Mouse (Mus musculus) C2C12 (cell line): Measurements from ENCODE around the gene 4930404H24Rik. TPM values are rescaled to one million over a fixed set of nuclear protein-coding genes. Genes with fewer than 3 reads are reported as not detected.

Experiments used
- H3K27me3 ChIP-seq: one replicate; pipeline ENCODE4 v1.6.1; 2011; ENCODE audit not compliant: control insufficient read depth, insufficient read depth, insufficient read length
- H3K36me3 ChIP-seq: one replicate; pipeline ENCODE4 v1.6.1; 2011; ENCODE audit not compliant: control insufficient read depth, insufficient read depth
- H3K4me3 ChIP-seq: one replicate; pipeline ENCODE4 v1.5.1; 2011; ENCODE audit warnings: mild to moderate bottlenecking, control low read depth; ENCODE audit not compliant: poor library complexity, insufficient read depth, severe bottlenecking
- H3K79me2 ChIP-seq: one replicate; pipeline ENCODE4 v1.6.1; 2011; ENCODE audit not compliant: control insufficient read depth, insufficient read depth
- H3K79me3 ChIP-seq: one replicate; pipeline ENCODE4 v1.6.1; 2011; ENCODE audit warnings: low read depth, control low read depth
- H3ac ChIP-seq: one replicate; pipeline ENCODE3; 2011; ENCODE audit warnings: low read depth; ENCODE audit not compliant: control insufficient read depth, insufficient read length
- CEBPB ChIP-seq: IDR thresholded peaks from one replicate; pipeline ENCODE4 v1.6.1; 2011; ENCODE audit warnings: low read depth, mild to moderate bottlenecking, control low read depth, moderate library complexity
- CTCF ChIP-seq: IDR thresholded peaks from one replicate; pipeline ENCODE4 v1.5.1; 2011; ENCODE audit not compliant: control insufficient read depth, insufficient read depth, insufficient read length
- FOSL1 ChIP-seq: IDR thresholded peaks from one replicate; pipeline ENCODE4 v1.8.0; 2011; ENCODE audit warnings: mild to moderate bottlenecking, low read length; ENCODE audit not compliant: poor library complexity, insufficient read depth, severe bottlenecking
- MAX ChIP-seq: IDR thresholded peaks from one replicate; pipeline ENCODE4 v1.6.1; 2011; ENCODE audit warnings: mild to moderate bottlenecking, control low read depth
- MYOD1 ChIP-seq: IDR thresholded peaks from one replicate; pipeline ENCODE4 v1.6.1; 2011; ENCODE audit warnings: low read depth; ENCODE audit not compliant: control insufficient read depth, insufficient read length
- MYOG ChIP-seq: IDR thresholded peaks from one replicate; pipeline ENCODE4 v1.6.1; 2011; ENCODE audit not compliant: control insufficient read depth, insufficient read length; ENCODE audit errors: extremely low read depth
- USF1 ChIP-seq: IDR thresholded peaks from one replicate; pipeline ENCODE4 v1.6.1; 2011; ENCODE audit warnings: low read depth, mild to moderate bottlenecking, control low read depth, moderate library complexity
- long read RNA-seq, 2 experiments: library from polyadenylated mRNA; unstranded; transcript quantifications; one replicate each; pipeline ENCODE4 v2.0.0; 2019 to 2020
- polyA plus RNA-seq: library from polyadenylated mRNA; unstranded; fragments of >200 nt; fragmentation: generic; extraction: Trizol; gene quantifications from one replicate; pipeline ENCODE4 v1.2.1, GENCODE M21; 2012; ENCODE audit warnings: missing spikeins

Gene 4930404H24Rik
- not detected for polyA plus RNA-seq
- long read RNA-seq, experiment 1: 0 reads
- long read RNA-seq, experiment 2: 0 reads

DNA sequence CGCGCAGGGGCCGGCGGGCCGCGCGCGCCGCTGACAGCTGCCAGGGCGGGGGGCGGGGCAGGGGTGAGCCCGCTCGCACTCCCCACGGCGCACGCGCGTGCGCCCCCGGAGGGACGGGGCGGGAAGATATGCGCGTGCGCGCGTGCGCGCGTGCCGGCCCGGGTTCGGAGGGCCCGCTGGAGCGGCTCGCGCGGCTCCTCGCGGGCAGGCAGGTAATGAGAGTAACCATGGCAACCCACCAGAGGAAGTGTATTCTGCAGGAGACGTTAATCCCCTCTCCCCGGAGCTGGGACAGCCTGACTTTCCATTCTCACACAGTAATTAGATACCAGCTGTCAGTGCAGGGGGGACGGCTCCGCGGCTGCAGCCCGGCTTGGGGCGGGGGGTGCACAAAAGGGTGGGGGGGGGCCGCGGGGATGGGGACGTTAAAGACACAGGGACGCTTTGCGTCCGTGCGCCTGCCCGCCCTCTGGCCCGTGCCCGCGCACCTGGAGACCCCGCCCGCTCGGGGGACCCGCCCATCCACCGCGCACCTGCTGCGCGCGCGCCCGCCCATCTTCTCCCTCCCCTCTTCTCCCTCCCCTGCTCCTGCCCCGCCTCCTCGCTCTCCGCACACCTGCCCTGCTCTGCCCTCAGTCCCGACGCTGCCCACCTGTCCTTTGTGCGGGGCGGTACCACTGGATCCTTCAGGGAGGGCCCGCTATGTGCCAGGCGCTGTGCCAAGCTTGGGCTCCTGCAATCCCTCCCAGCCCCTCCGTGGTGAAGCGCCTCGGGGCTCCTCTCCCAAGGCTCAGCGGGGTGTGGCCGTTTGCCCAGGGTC lies at the start of gene 4930404H24Rik:
Gene 4930404H24Rik, plus strand, starts transcription at position 218 of the 820 bp plus-strand sequence.
- Histone ChIP-seq H3K79me3 (no peaks in the 10 kb centered on the region), H3K36me3 (no peaks in the 10 kb centered on the region), H3ac (peak within 1 kb of the TSS; percentile 40), H3K27me3 (peaks cover 1% of the 10 kb centered on the region), H3K79me2 (no peaks in the 10 kb centered on the region), H3K4me3 (no peak within 1 kb of the TSS)
- no peak for TF ChIP-seq MYOG
- no peak for TF ChIP-seq CEBPB
- TF ChIP-seq FOSL1: no peak
- TF ChIP-seq CTCF: no peak
- no peak for TF ChIP-seq USF1
- no peak for TF ChIP-seq MYOD1
- TF ChIP-seq MAX: no peak

DNA sequence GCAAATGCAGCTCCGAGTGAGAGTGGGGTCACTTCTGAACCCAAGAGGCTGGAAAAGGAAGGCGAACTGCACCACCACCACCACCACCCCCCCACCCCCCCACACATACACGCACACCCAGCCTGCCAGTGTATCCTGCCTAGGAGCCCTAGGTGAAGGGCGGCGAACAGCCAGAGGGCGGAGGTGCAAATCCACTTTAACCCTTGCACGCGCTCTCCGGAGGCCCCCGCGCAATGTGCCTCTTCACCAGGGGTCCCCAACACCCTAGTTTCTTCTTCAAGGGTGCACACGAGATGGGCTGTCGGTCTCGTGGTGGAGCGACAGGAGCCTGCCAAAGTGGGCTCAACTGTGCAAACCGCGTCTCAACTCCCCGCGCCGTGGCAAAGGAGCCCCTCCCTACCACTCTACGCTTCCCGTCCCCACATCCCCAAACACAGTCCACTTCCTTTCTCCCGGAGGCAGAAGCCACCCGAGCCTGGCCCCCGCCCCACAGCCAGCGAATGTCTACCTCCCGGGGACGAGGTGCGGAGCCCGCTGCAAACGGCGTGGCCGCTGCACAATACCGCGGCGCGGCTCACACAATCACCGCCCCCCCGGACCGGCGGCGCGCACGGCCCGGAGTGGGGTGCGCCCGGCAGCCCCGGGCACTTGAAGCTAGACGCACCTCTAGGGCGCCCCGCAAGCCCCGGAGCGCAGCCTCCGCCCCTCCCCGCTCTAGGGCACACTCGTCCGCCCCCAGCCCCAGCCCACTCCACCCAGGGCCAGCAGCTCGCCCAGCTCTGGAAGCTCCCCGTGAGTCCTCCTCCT lies 49.0 kb upstream of the 4930404H24Rik start:
- H3K4me3 ChIP-seq: peak overlapping the region; percentile 32
- H3ac ChIP-seq: peak overlapping the region; percentile 41
- H3K27me3 ChIP-seq: no peaks in the 10 kb centered on the region
- H3K79me3 ChIP-seq: no peaks in the 10 kb centered on the region
- H3K36me3 ChIP-seq: no peaks in the 10 kb centered on the region
- H3K79me2 ChIP-seq: no peaks in the 10 kb centered on the region
- TF ChIP-seq CEBPB (no peak), FOSL1 (no peak), USF1 (no peak), MYOG (no peak), MYOD1 (no peak), MAX (no peak), CTCF (no peak)

DNA sequence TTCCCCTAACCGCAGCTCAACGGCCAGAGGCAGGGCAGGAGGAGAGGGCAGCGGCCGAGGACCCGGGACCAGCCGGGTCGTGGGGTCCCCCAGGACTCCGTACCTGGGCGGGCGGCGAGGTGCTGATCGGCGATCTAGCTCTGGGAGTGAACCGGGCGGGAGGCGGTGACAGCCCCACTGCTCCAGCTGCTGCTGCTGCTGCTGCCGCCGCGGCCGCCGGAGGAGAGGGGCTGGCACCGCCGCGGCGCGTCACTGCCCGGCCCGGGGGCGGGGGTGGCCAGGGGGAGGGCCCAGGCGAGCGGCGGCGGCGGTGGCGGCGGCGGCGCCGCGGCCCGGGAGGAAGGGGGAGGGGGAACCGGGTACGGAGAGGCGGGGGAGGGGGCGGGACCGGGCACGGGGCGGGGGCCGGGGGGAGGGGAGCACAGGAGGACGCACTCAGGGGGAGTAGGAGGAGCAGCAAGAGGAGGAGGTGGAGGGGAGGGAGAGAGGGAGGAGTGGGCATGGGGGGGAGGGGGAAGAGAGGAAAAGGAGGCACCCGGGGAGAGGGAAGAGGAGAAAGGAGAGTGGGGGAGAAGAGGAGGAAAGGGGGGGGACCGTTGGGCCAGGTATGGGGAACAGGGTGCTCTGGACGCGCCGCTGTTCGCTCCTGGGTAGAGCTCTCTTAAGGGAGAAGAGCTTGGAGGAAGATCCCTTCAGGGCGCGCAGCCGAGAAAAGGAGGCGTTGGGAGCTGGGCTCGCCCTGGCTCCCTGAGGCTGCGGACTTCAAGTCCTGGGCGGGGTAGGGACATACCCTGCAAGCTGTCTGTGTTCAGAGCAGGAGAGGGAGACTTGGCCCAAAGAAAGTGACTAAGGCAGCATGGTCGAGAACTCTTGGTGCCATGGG lies 48.1 kb upstream of the 4930404H24Rik start:
- TF ChIP-seq CTCF (no peak), FOSL1 (no peak)
- Histone ChIP-seq H3K4me3 (peak overlapping the region; percentile 32), H3K27me3 (no peaks in the 10 kb centered on the region)

DNA sequence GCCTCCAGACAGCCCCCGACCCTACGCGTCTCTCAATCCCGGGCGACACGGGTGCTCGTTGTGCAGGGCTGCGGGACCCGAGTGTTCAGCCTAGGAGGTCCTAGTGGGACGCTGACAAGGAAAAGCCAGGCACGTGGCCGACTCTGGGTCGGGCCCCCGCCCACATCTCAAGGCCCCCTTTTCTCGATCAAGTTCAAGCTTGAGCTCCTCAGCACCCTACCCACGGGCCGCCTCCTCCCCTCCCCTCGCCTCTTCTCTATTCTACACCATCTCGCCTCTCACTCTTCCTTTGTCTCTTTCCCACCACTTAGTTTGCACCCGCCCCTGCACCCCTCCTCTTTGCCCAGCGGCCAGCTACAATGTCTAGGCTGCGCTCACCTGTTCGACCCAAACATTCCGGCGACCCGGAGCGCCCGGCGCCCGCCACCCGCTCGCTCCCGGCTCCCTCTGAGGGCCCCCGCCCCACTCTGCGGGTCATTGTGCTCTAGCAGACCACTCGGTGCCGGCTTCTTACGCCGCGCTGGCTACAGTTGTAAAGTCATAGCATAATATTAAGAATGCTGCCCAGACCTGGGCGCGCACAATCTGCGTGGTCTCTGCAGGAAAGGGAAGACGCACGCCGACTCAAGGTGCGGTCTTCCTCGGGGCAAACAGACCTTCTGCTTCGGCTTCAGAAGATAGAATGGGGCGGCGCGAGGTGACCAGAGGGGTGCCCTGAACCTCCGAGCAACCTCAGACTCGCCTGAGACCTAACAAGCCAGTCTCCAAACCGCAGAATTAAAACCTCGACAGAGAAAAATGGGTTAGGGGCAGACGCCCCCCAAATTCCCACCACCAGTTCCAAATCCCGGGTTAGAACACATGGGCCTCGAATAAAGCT lies 47.2 kb upstream of the 4930404H24Rik start:
- TF ChIP-seq FOSL1 (no peak), CTCF (no peak), MYOD1 (no peak), USF1 (no peak), MAX (no peak), MYOG (no peak), CEBPB (no peak)
- no peaks in the 10 kb centered on the region for H3K27me3 ChIP-seq
- H3K79me2 ChIP-seq: no peaks in the 10 kb centered on the region
- no peaks in the 10 kb centered on the region for H3K36me3 ChIP-seq
- no peaks in the 10 kb centered on the region for H3K79me3 ChIP-seq
- H3ac ChIP-seq: peak overlapping the region; percentile 41
- H3K4me3 ChIP-seq: peak overlapping the region; percentile 23

More for the DNA sequence above, 48.1 kb upstream of the 4930404H24Rik start:
- Histone ChIP-seq H3K79me2 (no peaks in the 10 kb centered on the region), H3K36me3 (no peaks in the 10 kb centered on the region), H3K79me3 (no peaks in the 10 kb centered on the region), H3ac (peak overlapping the region; percentile 41)

DNA sequence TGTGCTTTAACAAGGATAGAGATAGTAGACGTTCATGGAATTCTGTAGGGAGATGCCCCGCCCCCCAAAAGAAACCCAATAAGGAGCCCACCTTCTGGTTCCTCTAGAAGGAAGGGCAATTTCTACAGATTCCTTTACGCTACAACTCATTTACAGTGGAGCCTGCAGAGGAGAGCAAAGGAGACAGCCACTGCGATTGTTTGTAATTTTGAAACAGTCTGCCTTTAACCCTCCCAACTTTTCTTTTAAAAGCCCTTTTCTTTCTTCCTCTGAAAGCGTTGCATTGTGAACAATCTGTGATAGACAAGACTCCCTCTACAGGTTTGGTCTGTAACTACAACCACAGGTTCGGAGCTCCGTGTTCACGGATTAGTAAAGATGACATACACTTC lies 46.6 kb upstream of the 4930404H24Rik start:
- H3K4me3 ChIP-seq: no peak overlapping the region

More for the DNA sequence above, 46.6 kb upstream of the 4930404H24Rik start:
- Histone ChIP-seq H3K79me3 (no peaks in the 10 kb centered on the region), H3K79me2 (no peaks in the 10 kb centered on the region), H3K27me3 (no peaks in the 10 kb centered on the region), H3K36me3 (no peaks in the 10 kb centered on the region), H3ac (no peak overlapping the region)
- TF ChIP-seq MAX (no peak), CEBPB (no peak), MYOD1 (no peak), MYOG (no peak), FOSL1 (no peak), USF1 (no peak), CTCF (no peak)
